Mouse (Mus musculus): ENCODE measurements at regions not wholly inside any gene's neighbourhood (a gene's known extent, or its start where the extent isn't known, plus 50 kb on each side); places are given as distances from the start of the nearest gene placed in this dataset.

GRCm38 (mm10) chr7:133517576-133517975, 84.4 kb downstream of the Tex36 start:
- TF ChIP-seq CTCF (IDR thresholded peaks at IDR 0.05; ENCODE audit: insufficient read depth, low read length) (no peak), POLR2A (IDR thresholded peaks at IDR 0.05; ENCODE audit: borderline replicate concordance, extremely low read depth, low read depth, low read length) (no peak)
